Mouse (Mus musculus) CH12.LX (cell line): ENCODE measurements around the gene Olfr860.

Source experiments
- CTCF ChIP-seq, 2 experiments: IDR thresholded peaks in 1 of 2; conservative IDR thresholded peaks in 1 of 2; 2 replicates each; pipeline ENCODE4 v1.5.1; 2011 to 2012; ENCODE audit warnings: low read depth in 2 of 2, low read length in 2 of 2, improper control_type of control experiment in 1 of 2, inconsistent platforms in 1 of 2, mild to moderate bottlenecking in 1 of 2, moderate library complexity in 1 of 2
- MAFK ChIP-seq: IDR thresholded peaks from 2 replicates; pipeline ENCODE4 v1.6.1; 2011; ENCODE audit warnings: low read length, improper control_type of control experiment; ENCODE audit not compliant: insufficient replicate concordance
- UBTF ChIP-seq: IDR thresholded peaks from 2 replicates; pipeline ENCODE4 v1.6.1; 2012; ENCODE audit warnings: low read depth, mild to moderate bottlenecking, inconsistent platforms, low read length, improper control_type of control experiment, moderate library complexity

DNA sequence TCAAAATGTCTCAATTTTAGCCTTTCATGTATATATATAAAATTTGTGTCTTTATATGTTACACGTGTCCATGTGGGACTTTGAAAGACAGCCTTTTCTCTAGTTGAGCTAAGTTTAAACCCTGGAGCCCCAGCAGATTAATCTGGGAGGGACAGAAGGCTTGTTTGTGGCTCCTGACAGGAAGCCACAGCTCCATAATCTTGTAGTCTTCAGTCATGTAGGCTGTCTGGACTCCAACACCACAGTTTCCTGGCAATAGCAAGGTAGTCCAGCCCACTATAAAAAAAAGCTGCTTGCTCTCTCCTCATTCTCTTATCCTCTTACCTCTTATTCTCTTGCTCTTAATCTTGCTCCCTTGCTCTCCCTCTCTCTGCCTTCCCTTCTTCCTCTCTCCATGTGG, 46.5 kb downstream of the Olfr860 start:
- TF ChIP-seq CTCF (conservative IDR thresholded peaks at IDR 0.05 in 1 of 2, IDR thresholded peaks at IDR 0.05 in 1 of 2; ENCODE audit: low read depth in 2 of 2, low read length in 2 of 2) = no peak
- TF ChIP-seq UBTF = no peak
- TF ChIP-seq MAFK = no peak
